In genomic region chr15:81042276-81042931, GRCm38 (mm10) we compare ENCODE assay signal across 8 mouse cellular contexts.
DNase-seq lines count a peak whose midpoint lies in the region; ATAC-seq lines count a peak whose summit lies in the region.
"Had no signal": no experiment of that assay in that cellular context is flagged by ENCODE, and none has a peak within 500 bp of the region (broad histone marks: within the 10 kb centered on the region; RNA-seq: fewer than 3 reads in every experiment).

No protein-coding gene starts in this region.

- no peaks in the 10 kb centered on the region for H3K27me3 ChIP-seq in midbrain, embryonic 14.5 days (ENCODE audit: control insufficient read depth, insufficient read depth, low read length)
- no peaks in the 10 kb centered on the region for H3K27me3 ChIP-seq in midbrain, embryonic 11.5 days (ENCODE audit: control insufficient read depth, insufficient read depth, low read length)

- no peak overlapping the region for H3K4me2 ChIP-seq in midbrain, embryonic 14.5 days (ENCODE audit: low read length)
- no peak overlapping the region for H3K4me2 ChIP-seq in midbrain, embryonic 11.5 days

- ATAC-seq in midbrain, embryonic 14.5 days (ENCODE audit: low FRiP score, low TSS enrichment), result no peak
- no peak for ATAC-seq in midbrain, embryonic 11.5 days (ENCODE audit: low FRiP score)
- peak; percentile 26 for ATAC-seq in megakaryocyte, adult 5-6 weeks (ENCODE audit: poor library complexity, severe bottlenecking)

- intact Hi-C loops in left cerebral cortex, postnatal 10 days (cut with DNase I), result no loop called here

- no peak overlapping the region for H3K9ac ChIP-seq in midbrain, embryonic 14.5 days (replicated peaks; ENCODE audit: low read length)
- no peak overlapping the region for H3K9ac ChIP-seq in midbrain, embryonic 11.5 days (ENCODE audit: low read length)

- no peaks in the 10 kb centered on the region for H3K4me1 ChIP-seq in midbrain, embryonic 14.5 days (ENCODE audit: control insufficient read depth, insufficient read depth, low read length)
- no peaks in the 10 kb centered on the region for H3K4me1 ChIP-seq in midbrain, embryonic 11.5 days (ENCODE audit: control insufficient read depth, insufficient read depth, low read length)

- H3K4me3 ChIP-seq in midbrain, embryonic 14.5 days (replicated peaks; ENCODE audit: low read depth, low read length), result no peak overlapping the region
- no peak overlapping the region for H3K4me3 ChIP-seq in midbrain, embryonic 11.5 days (ENCODE audit: low read depth, low read length)
- H3K4me3 ChIP-seq: myocyte had no signal

- peak; percentile 15 for DNase-seq in midbrain, embryonic 14.5 days
- no peak for DNase-seq in midbrain, embryonic 11.5 days (ENCODE audit: low spot score, missing footprints)
- DNase-seq in c-Kit-positive CD71-positive TER-119-positive erythroid progenitor cells, embryonic 14.5 days (ENCODE audit: low spot score), result peak; percentile 29
- DNase-seq in kidney, adult 11 months, result peak; percentile 31
- no peak for DNase-seq in right cerebral cortex, postnatal 25 days
- no peak for DNase-seq in left cerebral cortex, postnatal 10 days (ENCODE audit: extremely low spot score in 1 of 2, low spot score in 2 of 2)

- no peaks in the 10 kb centered on the region for H3K9me3 ChIP-seq in midbrain, embryonic 14.5 days (ENCODE audit: control insufficient read depth, low read length)
- no peaks in the 10 kb centered on the region for H3K9me3 ChIP-seq in midbrain, embryonic 11.5 days (ENCODE audit: control insufficient read depth, low read length)

- H3K36me3 ChIP-seq in midbrain, embryonic 14.5 days (ENCODE audit: control insufficient read depth, insufficient read depth, low read length), result 0 out of 2 replicates have a peak, but pooled peaks cover 5% of the 10 kb centered on the region
- no peaks in the 10 kb centered on the region for H3K36me3 ChIP-seq in midbrain, embryonic 11.5 days (ENCODE audit: control insufficient read depth, insufficient read depth, low read length)

- WGBS in midbrain, embryonic 14.5 days, result 62% methylated on average over 13 of the region's 13 CpGs
- 62% methylated on average over 13 of the region's 13 CpGs for WGBS in midbrain, embryonic 11.5 days

- no peak overlapping the region for H3K27ac ChIP-seq in midbrain, embryonic 14.5 days (replicated peaks; ENCODE audit: low read depth, low read length)
- H3K27ac ChIP-seq in midbrain, embryonic 11.5 days (ENCODE audit: low read depth, low read length), result no peak overlapping the region

Comparison
In these comparisons a context has a peak if more than half of its experiments do, and no peak if none do; other contexts are left out.
1. DNase-seq: peak in midbrain, embryonic 14.5 days (single experiment), c-Kit-positive CD71-positive TER-119-positive erythroid progenitor cells, embryonic 14.5 days (single experiment) and kidney, adult 11 months (single experiment); none in midbrain, embryonic 11.5 days (single experiment), right cerebral cortex, postnatal 25 days (single experiment) and left cerebral cortex, postnatal 10 days (0 of 2).